Mouse (Mus musculus): ENCODE data around the gene Xndc1.

DNA sequence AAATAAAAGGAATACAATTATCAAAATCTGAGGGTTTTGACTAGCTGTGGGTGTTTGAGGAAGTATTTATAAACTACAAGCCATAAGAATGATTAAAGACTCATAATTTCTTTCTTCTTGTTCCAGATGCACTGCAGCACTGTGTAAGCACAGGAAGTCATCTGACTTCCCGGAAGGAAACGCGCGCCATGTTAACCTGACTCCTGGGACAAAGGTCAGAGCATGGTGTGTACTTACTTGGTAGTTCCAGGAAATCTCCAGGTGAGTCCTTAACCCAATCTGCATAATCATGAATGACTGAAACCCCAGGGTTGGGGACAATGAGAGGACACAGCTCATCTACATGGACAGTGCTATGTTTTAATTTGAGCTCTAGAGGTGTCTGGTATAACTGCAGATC is 67.1 kb downstream of the Xndc1 start:
- no peak for TF ChIP-seq POLR2A (IDR thresholded peaks at IDR 0.05; ENCODE audit: borderline replicate concordance, extremely low read depth, low read depth, low read length)
- no peak for TF ChIP-seq CTCF (IDR thresholded peaks at IDR 0.05; ENCODE audit: insufficient read depth, low read length)
